Mouse (Mus musculus): ENCODE measurements at regions not wholly inside any gene's neighbourhood (a gene's known extent, or its start where the extent isn't known, plus 50 kb on each side); places are given as distances from the start of the nearest gene placed in this dataset.

DNA sequence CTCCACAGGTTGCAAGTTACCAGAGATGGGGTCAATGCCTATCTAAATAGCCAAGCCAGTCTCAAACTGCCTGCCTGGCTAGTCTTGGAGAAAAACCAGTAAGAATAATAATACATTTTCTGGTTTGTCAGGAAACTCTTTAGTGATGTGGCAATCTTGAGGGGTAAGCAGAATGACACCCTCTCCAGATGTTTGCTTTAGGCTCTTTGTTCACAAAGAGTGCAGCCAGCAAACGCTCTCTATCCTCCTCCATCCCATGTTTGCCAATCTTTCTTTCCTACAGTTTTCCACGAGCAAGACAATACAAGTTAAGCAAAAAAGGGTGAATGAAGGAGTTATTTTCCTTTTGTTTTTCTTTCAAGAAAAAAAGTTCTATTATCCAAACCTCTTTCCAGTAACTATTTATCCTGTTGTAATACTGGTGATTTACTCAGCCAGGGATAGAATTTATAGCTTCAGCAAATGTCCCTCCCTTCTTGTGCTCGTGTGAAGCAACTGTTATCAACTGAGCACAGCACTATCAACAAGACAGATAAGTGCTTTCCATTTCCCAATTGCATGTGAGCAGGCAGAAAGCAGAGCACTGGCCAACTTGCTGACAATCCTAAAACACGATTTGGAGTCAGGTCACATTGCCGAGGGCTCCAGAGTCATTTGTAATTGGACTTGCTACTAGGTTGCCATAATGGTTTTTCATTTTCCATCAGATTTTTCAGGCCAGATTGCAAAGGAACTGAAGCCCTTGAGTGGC lies 873.5 kb downstream of the Rapgef2 start:
- no peak for TF ChIP-seq POLR2A (IDR thresholded peaks at IDR 0.05; ENCODE audit: extremely low read depth, insufficient read depth, low read length)
- TF ChIP-seq CTCF (IDR thresholded peaks at IDR 0.05; ENCODE audit: low read depth, low read length), result no peak
- no peaks in the 10 kb centered on the region for H3K27me3 ChIP-seq (ENCODE audit: control insufficient read depth, insufficient read depth, low read length)

DNA sequence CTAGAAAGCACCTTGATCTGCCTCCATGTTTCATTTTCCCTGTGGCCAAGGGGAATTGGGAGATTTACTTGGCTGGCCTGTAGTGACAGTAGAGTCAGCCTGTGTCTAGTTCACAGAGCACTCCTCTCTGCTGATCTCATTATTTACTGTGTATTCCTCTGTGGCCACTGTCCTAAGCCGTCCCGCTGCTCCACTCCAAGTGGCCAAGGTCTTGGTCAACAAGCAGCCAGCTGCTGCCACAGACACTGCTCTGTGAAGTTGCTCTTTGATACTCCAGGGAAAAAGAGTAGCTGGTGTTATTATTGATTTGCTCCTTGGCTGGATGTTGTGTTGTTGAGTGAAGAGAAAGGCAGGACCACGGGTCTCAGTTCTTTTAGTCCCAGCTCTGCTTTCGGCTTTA lies 874.9 kb downstream of the Rapgef2 start:
- Histone ChIP-seq H3K4me1 (ENCODE audit: control insufficient read depth, insufficient read depth, low read length) (no peaks in the 10 kb centered on the region), H3K79me2 (ENCODE audit: control insufficient read depth, insufficient read depth, low read length) (no peaks in the 10 kb centered on the region), H3K27ac (replicated peaks; ENCODE audit: insufficient read depth, low read depth, low read length) (no peak overlapping the region), H3K9ac (ENCODE audit: low read depth, low read length) (no peak overlapping the region), H3K4me3 (ENCODE audit: insufficient read depth, low read depth, low read length) (no peak overlapping the region), H3K36me3 (ENCODE audit: control insufficient read depth, insufficient read depth, low read length) (no peaks in the 10 kb centered on the region), H3K27me3 (ENCODE audit: control insufficient read depth, insufficient read depth, low read length) (no peaks in the 10 kb centered on the region)
- DNase-seq (ENCODE audit: extremely low read depth, low read depth, low spot score), result peak; percentile 28
- TF ChIP-seq CTCF (IDR thresholded peaks at IDR 0.05; ENCODE audit: low read depth, low read length) (no peak), POLR2A (IDR thresholded peaks at IDR 0.05; ENCODE audit: extremely low read depth, insufficient read depth, low read length) (no peak)
- WGBS, result 36% methylated on average over 4 of the region's 4 CpGs

More for the DNA sequence above, 873.5 kb downstream of the Rapgef2 start:
- H3K4me3 ChIP-seq (ENCODE audit: insufficient read depth, low read depth, low read length), result no peak overlapping the region
- WGBS, result 18% methylated on average over 5 of the region's 5 CpGs
- H3K27ac ChIP-seq (replicated peaks; ENCODE audit: insufficient read depth, low read depth, low read length), result no peak overlapping the region
- DNase-seq (ENCODE audit: extremely low read depth, low read depth, low spot score), result no peak
- no peaks in the 10 kb centered on the region for H3K4me1 ChIP-seq (ENCODE audit: control insufficient read depth, insufficient read depth, low read length)
- H3K36me3 ChIP-seq (ENCODE audit: control insufficient read depth, insufficient read depth, low read length), result no peaks in the 10 kb centered on the region
- H3K79me2 ChIP-seq (ENCODE audit: control insufficient read depth, insufficient read depth, low read length), result no peaks in the 10 kb centered on the region
- H3K9ac ChIP-seq (ENCODE audit: low read depth, low read length), result no peak overlapping the region

DNA sequence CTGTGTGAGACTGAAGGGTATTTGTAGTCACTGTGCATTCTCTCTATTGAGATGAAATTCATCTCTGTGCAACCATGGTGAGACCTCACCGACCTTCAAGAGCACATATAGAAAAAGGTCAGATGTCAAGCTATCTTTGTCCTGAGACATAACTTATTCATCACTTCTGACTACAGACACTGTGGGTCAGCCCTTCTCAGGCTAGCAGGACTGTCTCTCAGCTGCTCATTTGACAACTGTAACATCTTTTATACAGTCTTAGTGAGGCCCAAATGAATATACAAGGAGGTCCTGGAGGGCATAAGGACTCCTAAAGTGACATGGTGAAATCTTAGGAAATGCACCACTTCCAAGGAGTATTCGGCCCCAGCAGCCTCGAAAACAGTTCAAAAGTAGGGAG lies 877.1 kb downstream of the Rapgef2 start:
- Histone ChIP-seq H3K4me3 (ENCODE audit: insufficient read depth, low read depth, low read length) (no peak overlapping the region), H3K27ac (replicated peaks; ENCODE audit: insufficient read depth, low read depth, low read length) (no peak overlapping the region), H3K27me3 (ENCODE audit: control insufficient read depth, insufficient read depth, low read length) (no peaks in the 10 kb centered on the region), H3K79me2 (ENCODE audit: control insufficient read depth, insufficient read depth, low read length) (no peaks in the 10 kb centered on the region), H3K36me3 (ENCODE audit: control insufficient read depth, insufficient read depth, low read length) (no peaks in the 10 kb centered on the region), H3K9ac (ENCODE audit: low read depth, low read length) (no peak overlapping the region), H3K4me1 (ENCODE audit: control insufficient read depth, insufficient read depth, low read length) (no peaks in the 10 kb centered on the region)
- WGBS, result 77% methylated on average over 3 of the region's 3 CpGs
- TF ChIP-seq CTCF (IDR thresholded peaks at IDR 0.05; ENCODE audit: low read depth, low read length), result no peak
- TF ChIP-seq POLR2A (IDR thresholded peaks at IDR 0.05; ENCODE audit: extremely low read depth, insufficient read depth, low read length), result no peak
- DNase-seq (ENCODE audit: extremely low read depth, low read depth, low spot score), result no peak

DNA sequence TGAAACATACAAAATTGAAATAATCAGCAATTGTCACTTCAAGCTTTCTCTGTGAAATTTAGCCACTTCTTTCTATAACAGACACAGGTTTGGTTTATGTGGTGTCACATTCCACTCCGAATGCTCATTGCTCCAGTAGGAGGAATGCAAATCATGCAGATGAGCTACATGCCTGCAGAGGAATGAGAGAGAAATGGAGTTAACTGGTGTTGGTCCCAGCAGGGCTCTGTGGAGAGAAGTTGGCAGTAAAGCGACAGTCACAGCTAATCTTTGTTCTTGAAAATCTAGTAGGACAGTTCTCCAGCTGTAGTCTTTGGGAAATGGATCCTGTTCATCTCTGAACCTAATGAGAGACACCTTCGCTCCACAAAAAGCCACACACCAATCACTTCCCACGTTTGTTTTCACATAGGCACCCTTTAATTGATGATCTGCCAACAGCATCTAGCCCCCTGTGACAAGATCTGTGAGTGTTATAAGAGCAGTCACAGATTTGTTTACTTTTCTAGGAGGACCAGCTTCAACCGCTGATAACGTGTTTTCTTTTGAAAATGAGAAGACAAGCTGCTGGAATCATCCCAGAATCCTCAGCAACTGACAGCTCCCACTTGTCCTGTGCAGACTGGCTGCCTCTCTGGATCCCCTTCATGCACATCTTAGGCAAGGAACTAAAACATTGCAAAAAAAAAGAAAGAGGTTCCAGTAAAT lies 880.4 kb downstream of the Rapgef2 start:
- no peaks in the 10 kb centered on the region for H3K27me3 ChIP-seq (ENCODE audit: control insufficient read depth, insufficient read depth, low read length)
- no peak for DNase-seq (ENCODE audit: extremely low read depth, low read depth, low spot score)

DNA sequence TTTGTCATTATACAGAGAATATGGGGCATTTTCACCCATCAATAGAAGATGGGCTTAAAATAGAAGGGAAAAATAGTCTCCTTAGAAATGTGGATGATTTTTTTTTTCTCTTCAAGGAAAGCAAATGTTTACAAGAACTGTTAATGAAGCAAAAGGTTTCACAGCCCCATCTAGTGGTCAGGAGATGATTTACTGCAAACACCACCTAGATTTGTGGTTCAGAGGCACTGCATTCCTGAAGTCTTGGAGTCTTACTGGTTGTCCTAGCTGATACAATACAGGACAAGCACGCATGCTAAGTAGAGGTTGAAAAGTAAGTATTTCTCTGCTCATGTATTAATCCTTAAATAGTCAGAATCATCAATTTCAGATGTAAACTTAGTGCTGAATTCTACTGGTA lies 927.9 kb downstream of the Rapgef2 start:
- no peaks in the 10 kb centered on the region for H3K4me1 ChIP-seq (ENCODE audit: control insufficient read depth, insufficient read depth, low read length)
- H3K79me2 ChIP-seq (ENCODE audit: control insufficient read depth, insufficient read depth, low read length), result no peaks in the 10 kb centered on the region
- peak; percentile 40 for DNase-seq (ENCODE audit: extremely low read depth, low read depth, low spot score)
- H3K27ac ChIP-seq (replicated peaks; ENCODE audit: insufficient read depth, low read depth, low read length), result no peak overlapping the region
- TF ChIP-seq CTCF (IDR thresholded peaks at IDR 0.05; ENCODE audit: low read depth, low read length) (peak; percentile 23; the same call in 1 of the 2 replicates), POLR2A (IDR thresholded peaks at IDR 0.05; ENCODE audit: extremely low read depth, insufficient read depth, low read length) (no peak)
- WGBS, result 36% methylated on average over 1 of the region's 1 CpGs
- H3K27me3 ChIP-seq (ENCODE audit: control insufficient read depth, insufficient read depth, low read length), result no peaks in the 10 kb centered on the region
- H3K9ac ChIP-seq (ENCODE audit: low read depth, low read length), result no peak overlapping the region
- no peaks in the 10 kb centered on the region for H3K36me3 ChIP-seq (ENCODE audit: control insufficient read depth, insufficient read depth, low read length)
- H3K4me3 ChIP-seq (ENCODE audit: insufficient read depth, low read depth, low read length), result no peak overlapping the region

More for the DNA sequence above, 880.4 kb downstream of the Rapgef2 start:
- H3K36me3 ChIP-seq (ENCODE audit: control insufficient read depth, insufficient read depth, low read length), result no peaks in the 10 kb centered on the region
- no peaks in the 10 kb centered on the region for H3K4me1 ChIP-seq (ENCODE audit: control insufficient read depth, insufficient read depth, low read length)
- no peak overlapping the region for H3K9ac ChIP-seq (ENCODE audit: low read depth, low read length)
- no peak overlapping the region for H3K4me3 ChIP-seq (ENCODE audit: insufficient read depth, low read depth, low read length)
- H3K27ac ChIP-seq (replicated peaks; ENCODE audit: insufficient read depth, low read depth, low read length), result no peak overlapping the region
- 20% methylated on average over 6 of the region's 6 CpGs for WGBS
- H3K79me2 ChIP-seq (ENCODE audit: control insufficient read depth, insufficient read depth, low read length), result no peaks in the 10 kb centered on the region
- no peak for TF ChIP-seq CTCF (IDR thresholded peaks at IDR 0.05; ENCODE audit: low read depth, low read length)
- TF ChIP-seq POLR2A (IDR thresholded peaks at IDR 0.05; ENCODE audit: extremely low read depth, insufficient read depth, low read length), result no peak

DNA sequence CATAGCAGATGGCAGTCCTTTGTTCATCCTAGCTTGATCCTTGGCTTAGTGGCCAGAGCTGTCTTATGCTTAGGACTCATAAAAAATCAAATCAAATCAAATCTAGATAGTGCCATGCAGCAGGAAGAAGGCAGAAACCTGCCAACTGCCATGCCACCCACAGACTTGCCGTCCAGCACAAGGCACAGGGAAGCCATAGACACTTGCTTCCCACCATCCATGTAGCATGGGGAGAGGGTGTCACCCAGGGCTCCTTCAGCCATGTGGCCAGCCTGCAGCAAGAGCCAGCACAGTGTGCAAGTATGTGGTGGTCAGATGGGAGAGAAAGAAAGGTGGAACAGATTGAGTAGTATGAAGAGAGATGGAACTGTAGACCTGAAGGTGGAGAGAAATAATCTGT lies 946.4 kb downstream of the Rapgef2 start:
- no peak overlapping the region for H3K27ac ChIP-seq (replicated peaks; ENCODE audit: insufficient read depth, low read depth, low read length)
- DNase-seq (ENCODE audit: extremely low read depth, low read depth, low spot score), result no peak
- H3K27me3 ChIP-seq (ENCODE audit: control insufficient read depth, insufficient read depth, low read length), result no peaks in the 10 kb centered on the region
- no peak for TF ChIP-seq POLR2A (IDR thresholded peaks at IDR 0.05; ENCODE audit: extremely low read depth, insufficient read depth, low read length)
- TF ChIP-seq CTCF (IDR thresholded peaks at IDR 0.05; ENCODE audit: low read depth, low read length), result no peak
- H3K79me2 ChIP-seq (ENCODE audit: control insufficient read depth, insufficient read depth, low read length), result no peaks in the 10 kb centered on the region
- no peaks in the 10 kb centered on the region for H3K36me3 ChIP-seq (ENCODE audit: control insufficient read depth, insufficient read depth, low read length)
- no peak overlapping the region for H3K9ac ChIP-seq (ENCODE audit: low read depth, low read length)
- H3K4me3 ChIP-seq (ENCODE audit: insufficient read depth, low read depth, low read length), result no peak overlapping the region
- no peaks in the 10 kb centered on the region for H3K4me1 ChIP-seq (ENCODE audit: control insufficient read depth, insufficient read depth, low read length)
- 94% methylated on average over 1 of the region's 1 CpGs for WGBS
